30 mouse cellular contexts compared by ENCODE assay signal in the genomic region with DNA sequence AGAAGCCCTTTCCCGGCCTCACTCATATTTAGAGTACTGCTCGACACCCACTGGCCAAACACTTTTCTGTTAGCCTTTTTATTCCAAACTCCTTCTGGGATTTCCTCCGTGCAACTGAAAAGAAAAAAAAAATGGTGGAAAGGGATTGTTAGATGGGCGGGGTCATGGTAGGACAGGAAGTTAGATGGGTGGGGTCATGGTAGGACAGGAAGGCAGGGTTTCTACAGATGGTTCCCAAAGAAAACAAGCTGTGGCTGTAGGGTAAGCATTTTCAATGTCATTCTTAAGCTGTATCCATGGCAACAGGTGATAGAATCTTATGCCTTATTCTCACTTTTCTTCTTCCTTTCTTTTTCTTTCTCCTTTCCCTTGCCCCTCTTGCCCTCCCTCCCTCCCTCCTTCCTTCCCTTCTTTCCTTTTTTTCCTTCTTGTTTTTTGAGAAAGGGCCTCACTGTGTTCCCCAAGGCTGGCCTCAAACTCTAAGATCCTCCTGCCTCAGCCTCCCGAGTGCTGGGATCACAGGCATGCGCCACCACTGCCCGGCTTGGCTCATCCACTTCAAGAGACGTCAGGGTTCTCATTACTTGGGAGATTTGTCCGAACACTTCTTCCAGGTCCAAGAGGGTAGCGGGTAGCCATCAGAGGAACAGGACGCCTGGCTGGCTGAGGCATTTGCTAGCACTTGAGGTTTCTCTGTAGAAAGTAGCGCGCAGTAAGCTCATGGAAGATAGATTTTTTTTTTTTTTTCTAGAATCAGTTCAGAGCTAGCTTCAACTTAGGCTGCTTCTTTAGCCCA. TPM values are rescaled to one million over a fixed set of nuclear protein-coding genes. Genes with fewer than 3 reads are reported as not detected.
"Had no signal": no experiment of that assay in that cellular context is flagged by ENCODE, and none has a peak within 500 bp of the region (broad histone marks: within the 10 kb centered on the region; RNA-seq: fewer than 3 reads in every experiment).

No protein-coding gene starts in this region.

- H3K9ac ChIP-seq: kidney, embryonic 15.5 days; limb, embryonic 12.5 days; limb, embryonic 15.5 days; liver, embryonic 14.5 days; liver, postnatal 0 days; lung, embryonic 14.5 days; neural tube, embryonic 12.5 days; neural tube, embryonic 15.5 days had no signal

- H3K27ac ChIP-seq: kidney, embryonic 15.5 days; limb, embryonic 12.5 days; limb, embryonic 15.5 days; liver, embryonic 14.5 days; neural tube, embryonic 12.5 days; neural tube, embryonic 15.5 days; stomach, postnatal 0 days had no signal

- DNase-seq: kidney, adult 8-10 months; kidney, postnatal 14 days; left cerebral cortex, postnatal 4 days; liver, postnatal 0 days; lung, embryonic 14.5 days; lung, postnatal 14 days; lung, postnatal 4 days; midbrain, embryonic 14.5 days; right cerebral cortex, adult 18-20 months; right cerebral cortex, postnatal 14 days; right cerebral cortex, postnatal 4 days; thymus, postnatal 36 days had no signal

- H3K4me2 ChIP-seq: kidney, embryonic 15.5 days; limb, embryonic 12.5 days; limb, embryonic 15.5 days; liver, embryonic 11.5 days; lung, embryonic 14.5 days; midbrain, embryonic 11.5 days; neural tube, embryonic 12.5 days; neural tube, embryonic 15.5 days had no signal

- H3K4me3 ChIP-seq: kidney, embryonic 15.5 days; limb, embryonic 12.5 days; limb, embryonic 15.5 days; neural tube, embryonic 12.5 days; neural tube, embryonic 15.5 days had no signal

- H3K36me3 ChIP-seq: kidney, embryonic 15.5 days; limb, embryonic 12.5 days; limb, embryonic 15.5 days; neural tube, embryonic 12.5 days; neural tube, embryonic 15.5 days had no signal

- H3K9me3 ChIP-seq: kidney, embryonic 15.5 days; limb, embryonic 12.5 days; limb, embryonic 15.5 days; neural tube, embryonic 12.5 days; neural tube, embryonic 15.5 days had no signal

- ATAC-seq: liver, postnatal 0 days had no signal

- H3K27me3 ChIP-seq: kidney, embryonic 15.5 days; limb, embryonic 15.5 days; neural tube, embryonic 12.5 days; neural tube, embryonic 15.5 days had no signal

- H3K4me1 ChIP-seq: kidney, embryonic 15.5 days; limb, embryonic 12.5 days; limb, embryonic 15.5 days; neural tube, embryonic 12.5 days; neural tube, embryonic 15.5 days had no signal

RNA-seq across cellular contexts. Expression of a gene that starts 34.2 kb away (rescaled TPM):
- total RNA-seq: layer of hippocampus, adult 8-10 months; layer of hippocampus, postnatal 14 days; left cerebral cortex, adult 8-10 months; left cerebral cortex, postnatal 14 days; left cerebral cortex, postnatal 4 days; megakaryocyte progenitor cell, adult 5-6 weeks; megakaryocyte-erythroid progenitor cell, adult 5-6 weeks had no signal
- polyA plus RNA-seq: kidney, embryonic 15.5 days; limb, embryonic 12.5 days; limb, embryonic 15.5 days; lung, embryonic 14.5 days; midbrain, embryonic 11.5 days; midbrain, embryonic 14.5 days; neural tube, embryonic 12.5 days; neural tube, embryonic 15.5 days; stomach, embryonic 14.5 days; stomach, postnatal 0 days; thymus, postnatal 0 days; urinary bladder, adult 2 months had no signal

RNA-seq across cellular contexts. Expression of a gene that starts 49.4 kb away (rescaled TPM):
- total RNA-seq: layer of hippocampus, adult 8-10 months; layer of hippocampus, postnatal 14 days; left cerebral cortex, adult 8-10 months; left cerebral cortex, postnatal 14 days; left cerebral cortex, postnatal 4 days; megakaryocyte progenitor cell, adult 5-6 weeks; megakaryocyte-erythroid progenitor cell, adult 5-6 weeks had no signal
- polyA plus RNA-seq: kidney, embryonic 15.5 days; limb, embryonic 12.5 days; limb, embryonic 15.5 days; liver, embryonic 14.5 days; liver, postnatal 0 days; lung, embryonic 14.5 days; midbrain, embryonic 11.5 days; midbrain, embryonic 14.5 days; neural tube, embryonic 12.5 days; neural tube, embryonic 15.5 days; urinary bladder, adult 2 months had no signal
